Mouse (Mus musculus) brain, embryonic 14.5 days (tissue): ENCODE results near the gene Flot2.

Experiments used
- CTCF ChIP-seq: fragments of 200-500 bp; IDR thresholded peaks from 2 replicates; pipeline ENCODE4 v1.5.1; 2012; ENCODE audit warnings: inconsistent platforms, mild to moderate bottlenecking, moderate library complexity, borderline replicate concordance; ENCODE audit not compliant: insufficient read depth, insufficient read length; ENCODE audit errors: extremely low read depth
- POLR2A ChIP-seq: fragments of 200-500 bp; IDR thresholded peaks from 2 replicates; pipeline ENCODE4 v1.6.1; 2012; ENCODE audit warnings: mild to moderate bottlenecking, inconsistent platforms, borderline replicate concordance; ENCODE audit not compliant: poor library complexity, insufficient read depth, insufficient read length, severe bottlenecking; ENCODE audit errors: extremely low read depth

DNA sequence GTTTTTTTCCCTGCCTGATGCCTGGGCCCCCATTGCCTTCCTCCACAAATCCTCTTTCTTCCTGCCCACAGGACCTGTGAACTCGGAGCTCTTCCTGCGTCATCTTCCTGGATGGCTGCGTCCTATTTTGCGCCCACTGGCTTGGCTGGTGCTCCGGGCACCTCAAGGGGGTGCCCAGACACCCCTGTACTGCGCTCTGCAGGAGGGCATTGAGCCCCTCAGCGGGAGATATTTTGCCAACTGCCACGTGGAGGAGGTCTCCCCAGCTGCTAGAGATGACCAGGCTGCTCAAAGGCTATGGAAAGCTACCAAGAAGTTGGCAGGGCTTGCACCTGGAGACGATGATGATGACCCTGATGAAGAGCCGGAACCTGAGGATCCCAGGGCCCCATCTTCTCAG lies 940 bp upstream of the Flot2 start:
- TF ChIP-seq POLR2A (no peak), CTCF (no peak)
